Mouse (Mus musculus) kidney, postnatal 0 days (tissue): Measurements from ENCODE around the gene Pdcd11. TPM values are rescaled to one million over a fixed set of nuclear protein-coding genes. Genes with fewer than 3 reads are reported as not detected.

Source experiments
- ATAC-seq: fragments of 200-750 bp; cut with Nextera tagmentation; replicated peaks from 2 replicates; pipeline ENCODE4 v1.8.0; 2017; ENCODE audit warnings: low read depth, moderate number of reproducible peaks, moderate TSS enrichment, moderate library complexity; ENCODE audit not compliant: low FRiP score
- DNase-seq: peaks from one replicate; pipeline ENCODE4 v3.0.0-alpha.2; 2016; ENCODE audit warnings: low spot score
- H3K27ac ChIP-seq: fragments of 300-500 bp; sonication (generic); 2 replicates; pipeline ENCODE4 v1.5.1; 2014; ENCODE audit warnings: mild to moderate bottlenecking
- H3K27me3 ChIP-seq: fragments of 300-500 bp; sonication (generic); 2 replicates; pipeline ENCODE4 v1.6.1; 2014; ENCODE audit warnings: low read length, mixed read lengths; ENCODE audit not compliant: insufficient read depth
- H3K36me3 ChIP-seq: fragments of 300-500 bp; sonication (generic); 2 replicates; pipeline ENCODE4 v1.6.1; 2014; ENCODE audit warnings: low read length, mixed read lengths; ENCODE audit not compliant: insufficient read depth
- H3K4me1 ChIP-seq: fragments of 300-500 bp; sonication (generic); replicated peaks from 2 replicates; pipeline ENCODE4 v1.6.1; 2014; ENCODE audit warnings: antibody characterized with exemption, low read length, mixed read lengths; ENCODE audit not compliant: insufficient read depth
- H3K4me2 ChIP-seq: fragments of 300-500 bp; sonication (generic); 2 replicates; pipeline ENCODE4 v1.6.1; 2014; ENCODE audit warnings: mild to moderate bottlenecking, low read length, moderate library complexity, mixed read lengths
- H3K4me3 ChIP-seq: fragments of 300-500 bp; sonication (generic); replicated peaks from 2 replicates; pipeline ENCODE4 v1.5.1; 2014; ENCODE audit warnings: low read depth, low read length
- H3K9ac ChIP-seq: fragments of 300-500 bp; sonication (generic); 2 replicates; pipeline ENCODE4 v1.6.1; 2014; ENCODE audit warnings: low read depth, low read length
- H3K9me3 ChIP-seq: fragments of 300-500 bp; sonication (generic); replicated peaks from 2 replicates; pipeline ENCODE4 v1.6.1; 2016; ENCODE audit warnings: low read length, inconsistent platforms, mixed read lengths
- CTCF ChIP-seq: IDR thresholded peaks from 2 replicates; pipeline ENCODE4 v1.5.1; 2016; ENCODE audit warnings: antibody characterized with exemption, low read depth, mild to moderate bottlenecking, moderate library complexity
- WGBS: fragments of 180-500 bp; shearing (Covaris S2); extraction: QIAGEN DNeasy Blood & Tissue Kit; methylation state at CpG from one replicate; pipeline ENCODE4 v1.1.7; 2014; 5-methylcytosine and 5-hydroxymethylcytosine counted together
- polyA plus RNA-seq: library from polyadenylated mRNA; unstranded; fragments of >200 nt; fragmentation: Nextera tagmentation; extraction: Ambion mirVana; gene quantifications from 2 replicates; pipeline ENCODE4 v1.2.1, GENCODE M21; 2015

Pdcd11 gene
- polyA plus RNA-seq = 7.3 TPM in 2 replicates

- Histone ChIP-seq H3K4me2 (peak within 1 kb of the TSS; percentile 80), H3K4me1 (peaks cover 10% of the 10 kb centered on the region), H3K9ac (peak within 1 kb of the TSS; percentile 97), H3K9me3 (no peaks in the 10 kb centered on the region), H3K27ac (peak within 1 kb of the TSS; percentile 95), H3K36me3 (peaks cover 27% of the 10 kb centered on the region), H3K27me3 (no peaks in the 10 kb centered on the region), H3K4me3 (peak within 1 kb of the TSS; percentile 97)
- peak; percentile 98 for DNase-seq
- 1% methylated on average over 56 of the region's 56 CpGs for WGBS
- TF ChIP-seq CTCF = no peak
- peak; percentile 98 for ATAC-seq
Measured at GRCm38 (mm10) chr19:47090550-47091156, at the start of gene Pdcd11, which contains the start of gene Usmg5. TSS of gene Pdcd11 (plus strand) at chr19:47090768. TSS of gene Usmg5 (minus strand) at chr19:47090647.

GRCm38 (mm10) chr19:47043608-47044007 lies 47.0 kb upstream of the Pdcd11 start:
- ATAC-seq (no peak), DNase-seq (peak; percentile 62)
- H3K27me3 ChIP-seq = no peaks in the 10 kb centered on the region
- 88% methylated on average over 3 of the region's 3 CpGs for WGBS
- H3K9ac ChIP-seq = no peak overlapping the region
- no peaks in the 10 kb centered on the region for H3K4me1 ChIP-seq
- no peak overlapping the region for H3K27ac ChIP-seq
- peak; percentile 60 for TF ChIP-seq CTCF
- H3K4me2 ChIP-seq = no peak overlapping the region
- no peak overlapping the region for H3K4me3 ChIP-seq
- H3K9me3 ChIP-seq = no peaks in the 10 kb centered on the region
- H3K36me3 ChIP-seq = peaks cover 15% of the 10 kb centered on the region; the same call in 1 of the 2 replicates

- no peak for DNase-seq
- Histone ChIP-seq H3K4me1 (peaks cover 8% of the 10 kb centered on the region; the same call in 1 of the 2 replicates), H3K36me3 (peaks cover 13% of the 10 kb centered on the region; the same call in 1 of the 2 replicates)
Measured at GRCm38 (mm10) chr19:47046343-47046742, 44.2 kb upstream of the Pdcd11 start.

GRCm38 (mm10) chr19:47047236-47047833 lies 43.2 kb upstream of the Pdcd11 start:
- Histone ChIP-seq H3K36me3 (peaks cover 10% of the 10 kb centered on the region; the same call in 1 of the 2 replicates), H3K27me3 (no peaks in the 10 kb centered on the region), H3K4me3 (no peak overlapping the region), H3K9ac (no peak overlapping the region), H3K4me2 (no peak overlapping the region), H3K4me1 (peaks cover 8% of the 10 kb centered on the region; the same call in 1 of the 2 replicates), H3K9me3 (no peaks in the 10 kb centered on the region), H3K27ac (no peak overlapping the region)
- no peak for DNase-seq
- WGBS = 77% methylated on average over 13 of the region's 13 CpGs
- ATAC-seq = no peak
- TF ChIP-seq CTCF = no peak

More at GRCm38 (mm10) chr19:47046343-47046742, 44.2 kb upstream of the Pdcd11 start:
- WGBS = 90% methylated on average over 1 of the region's 1 CpGs
- no peaks in the 10 kb centered on the region for H3K27me3 ChIP-seq
- peak; percentile 54 for TF ChIP-seq CTCF
- ATAC-seq = no peak
- H3K9ac ChIP-seq = no peak overlapping the region
- no peaks in the 10 kb centered on the region for H3K9me3 ChIP-seq
- no peak overlapping the region for H3K4me2 ChIP-seq
- H3K27ac ChIP-seq = no peak overlapping the region
- H3K4me3 ChIP-seq = no peak overlapping the region

- no peak for DNase-seq
- Histone ChIP-seq H3K9ac (no peak overlapping the region), H3K4me1 (peaks cover 8% of the 10 kb centered on the region; the same call in 1 of the 2 replicates), H3K27me3 (no peaks in the 10 kb centered on the region), H3K36me3 (peaks cover 10% of the 10 kb centered on the region; the same call in 1 of the 2 replicates), H3K4me3 (no peak overlapping the region), H3K4me2 (peak overlapping the region; percentile 93), H3K27ac (no peak overlapping the region), H3K9me3 (no peaks in the 10 kb centered on the region)
- no peak for ATAC-seq
- no peak for TF ChIP-seq CTCF
- 66% methylated on average over 4 of the region's 4 CpGs for WGBS
Measured at GRCm38 (mm10) chr19:47049061-47049460, 41.5 kb upstream of the Pdcd11 start.

- peak overlapping the region; percentile 79 for H3K9ac ChIP-seq
- no peak for TF ChIP-seq CTCF
- DNase-seq (no peak), ATAC-seq (no peak)
- no peak overlapping the region for H3K27ac ChIP-seq
- peak overlapping the region; percentile 93 for H3K4me2 ChIP-seq
- 4% methylated on average over 7 of the region's 7 CpGs for WGBS
- H3K9me3 ChIP-seq = no peaks in the 10 kb centered on the region
- peak overlapping the region; percentile 90 for H3K4me3 ChIP-seq
- no peaks in the 10 kb centered on the region for H3K27me3 ChIP-seq
- peaks cover 10% of the 10 kb centered on the region; the same call in 1 of the 2 replicates for H3K36me3 ChIP-seq
- H3K4me1 ChIP-seq = peaks cover 8% of the 10 kb centered on the region; the same call in 1 of the 2 replicates
Measured at GRCm38 (mm10) chr19:47049840-47050239, 40.7 kb upstream of the Pdcd11 start.
